Mouse (Mus musculus) embryo, embryonic 11.5 days (tissue): ENCODE data around the gene Lhb.

Experiments
- DNase-seq: peaks from one replicate; pipeline ENCODE4 v3.0.0-alpha.2; 2012; ENCODE audit warnings: low read depth, low spot score

The Lhb gene

DNA sequence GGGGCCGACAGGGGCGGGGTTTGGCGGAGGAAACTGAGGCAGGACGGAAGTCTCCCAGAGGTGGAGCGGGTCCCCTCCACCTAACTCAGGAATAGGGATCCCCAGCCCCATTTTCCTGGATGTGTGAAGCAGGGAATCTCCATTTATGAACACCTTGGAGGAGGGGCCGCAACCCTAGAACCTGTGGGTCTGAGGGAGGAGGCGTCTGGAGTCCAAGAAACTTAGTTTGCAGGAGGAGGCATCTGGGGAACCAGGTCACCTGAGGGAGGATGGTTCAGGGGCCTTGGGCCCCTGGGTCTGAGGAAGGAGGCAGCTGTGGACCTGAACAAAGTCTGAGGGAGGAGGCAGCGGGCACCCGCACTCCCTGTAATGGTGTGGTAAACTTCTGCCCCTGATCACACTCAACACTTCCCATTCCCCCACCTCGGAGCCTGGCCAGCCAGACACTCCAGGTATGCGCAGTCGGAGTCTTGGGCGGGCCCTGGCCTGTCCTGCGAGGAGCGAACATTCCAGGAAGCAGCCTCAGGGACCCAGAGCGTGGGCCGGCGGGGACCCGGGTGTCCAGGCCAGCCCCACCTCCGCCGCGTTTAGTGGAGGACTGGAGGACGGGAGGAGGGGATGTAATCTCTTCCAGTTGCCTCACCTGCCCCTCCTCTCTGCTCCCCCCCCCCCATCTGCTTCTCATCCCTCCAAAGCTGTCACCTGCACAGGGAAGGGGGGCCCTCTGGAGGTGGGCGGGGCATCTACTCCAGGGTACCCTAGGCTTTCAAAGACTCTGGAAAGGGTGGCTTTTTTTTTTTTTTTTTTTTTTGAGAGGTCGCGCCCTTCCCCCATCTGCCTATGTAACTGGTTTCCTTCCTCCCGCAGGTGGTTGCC lies 6.5 kb upstream of the Lhb start:
- DNase-seq, result no peak

- DNase-seq, result no peak
Measured at GRCm38 (mm10) chr7:45414740-45415224, 5.8 kb upstream of the Lhb start.

- no peak for DNase-seq
Measured at GRCm38 (mm10) chr7:45415636-45416035, 5.0 kb upstream of the Lhb start.

GRCm38 (mm10) chr7:45417962-45418492 lies 2.6 kb upstream of the Lhb start:
- DNase-seq, result no peak

- DNase-seq, result no peak
Measured at GRCm38 (mm10) chr7:45419859-45420614, 583 bp upstream of the Lhb start.

- DNase-seq, result no peak
Measured at GRCm38 (mm10) chr7:45421194-45421593, 574 bp downstream of the Lhb start.

GRCm38 (mm10) chr7:45426556-45426955 lies 5.9 kb downstream of the Lhb start:
- no peak for DNase-seq

- no peak for DNase-seq
Measured at GRCm38 (mm10) chr7:45433835-45434202, 13.2 kb downstream of the Lhb start.

- DNase-seq, result peak; percentile 100
Measured at GRCm38 (mm10) chr7:45434203-45435015, 13.8 kb downstream of the Lhb start, which contains the start of gene Gys1. TSS of gene Gys1 (plus strand) at chr7:45434844.

DNA sequence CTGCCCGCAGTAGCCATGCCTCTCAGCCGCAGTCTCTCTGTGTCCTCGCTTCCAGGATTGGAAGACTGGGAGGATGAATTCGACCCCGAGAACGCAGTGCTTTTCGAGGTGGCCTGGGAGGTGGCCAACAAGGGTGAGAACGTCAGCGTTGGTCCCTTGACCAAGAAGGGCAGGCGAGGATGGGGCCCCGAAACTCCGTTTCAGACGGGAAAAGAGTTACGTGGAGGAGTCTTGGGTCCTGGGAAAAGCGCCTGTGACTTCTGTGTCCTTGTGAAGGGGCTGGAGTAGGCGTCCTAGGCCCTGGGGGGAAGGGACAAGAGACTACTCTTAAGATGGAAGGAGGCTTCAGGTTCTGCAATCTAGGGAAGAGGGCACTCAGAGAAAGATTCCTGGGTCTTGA lies 14.4 kb downstream of the Lhb start:
- DNase-seq, result no peak

DNA sequence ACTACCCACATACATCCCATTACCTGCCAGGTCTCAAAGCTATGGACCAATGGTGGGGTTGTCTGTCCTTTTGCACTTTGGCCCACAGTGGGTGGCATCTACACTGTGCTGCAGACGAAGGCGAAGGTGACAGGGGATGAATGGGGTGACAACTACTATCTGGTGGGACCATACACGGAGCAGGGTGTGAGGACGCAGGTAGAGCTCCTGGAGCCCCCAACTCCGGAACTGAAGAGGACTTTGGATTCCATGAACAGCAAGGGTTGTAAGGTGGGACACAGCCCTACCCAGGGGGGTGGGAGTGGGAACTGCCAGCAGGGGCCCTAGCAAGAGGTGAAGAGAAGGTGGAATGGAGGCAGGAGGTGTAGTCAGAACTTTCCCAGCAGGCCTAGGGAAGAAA lies 15.8 kb downstream of the Lhb start:
- DNase-seq, result no peak

- no peak for DNase-seq
Measured at GRCm38 (mm10) chr7:45437046-45437445, 16.4 kb downstream of the Lhb start.

- no peak for DNase-seq
Measured at GRCm38 (mm10) chr7:45437521-45438276, 17.1 kb downstream of the Lhb start, which contains the start of gene Ruvbl2. TSS of gene Ruvbl2 (minus strand) at chr7:45438096.

DNA sequence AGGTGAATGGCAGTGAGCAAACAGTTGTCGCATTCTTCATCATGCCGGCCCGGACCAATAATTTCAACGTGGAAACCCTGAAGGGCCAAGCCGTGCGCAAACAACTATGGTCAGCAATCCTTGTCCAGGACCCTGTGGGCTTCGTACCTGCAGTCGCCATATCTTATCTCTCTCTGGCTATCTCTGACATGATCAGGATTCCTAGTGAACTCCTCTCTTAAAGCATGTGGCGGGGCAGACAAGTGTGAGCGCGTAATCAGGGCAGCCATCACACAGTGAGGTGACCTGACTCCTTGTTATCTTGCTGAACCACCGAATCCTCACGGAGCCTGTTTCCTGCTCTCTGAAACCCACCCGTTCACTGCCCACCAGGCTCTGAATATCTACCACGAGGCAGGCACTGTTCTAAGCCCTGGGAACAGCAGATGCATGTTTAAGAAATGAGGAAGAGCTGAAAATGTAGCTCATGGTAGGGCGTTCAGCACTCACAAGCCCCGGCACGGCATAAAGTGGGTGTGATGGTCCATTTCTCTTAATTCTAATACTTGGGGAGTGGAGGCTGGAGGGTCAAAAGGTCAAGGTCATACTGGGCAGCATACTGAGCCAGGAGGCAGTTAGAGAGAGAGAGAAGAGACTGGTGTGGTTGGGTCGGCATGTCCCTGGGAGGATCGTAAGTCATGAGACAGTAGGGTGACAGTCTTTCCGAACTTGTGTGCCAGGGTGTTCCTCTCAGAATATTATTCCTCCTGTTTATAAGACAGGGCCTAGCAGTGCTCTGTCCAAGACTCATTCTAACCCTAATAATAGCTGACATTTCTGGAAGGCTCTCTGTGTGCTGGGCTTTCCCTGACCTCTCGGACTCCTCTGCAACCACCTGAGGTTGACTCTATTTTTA lies 23.2 kb downstream of the Lhb start:
- no peak for DNase-seq

DNA sequence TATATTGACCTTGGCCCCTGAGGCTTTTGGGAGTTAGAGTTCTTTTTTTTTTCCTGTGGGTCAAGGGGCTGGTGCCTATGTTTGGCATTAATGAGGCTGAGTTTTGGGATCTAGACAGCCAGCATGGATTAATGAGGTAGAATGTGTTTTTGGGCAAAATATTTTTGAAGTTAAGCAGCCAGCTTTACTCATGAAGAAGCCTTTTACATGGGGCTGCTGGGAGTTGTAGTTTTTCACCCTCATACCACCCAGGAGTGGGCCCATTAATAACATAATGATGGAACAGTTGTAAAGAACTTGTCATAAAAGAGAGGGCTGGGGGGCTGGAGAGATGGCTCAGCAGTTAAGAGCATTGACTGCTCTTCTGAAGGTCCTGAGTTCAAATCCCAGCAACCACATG lies 26.0 kb downstream of the Lhb start:
- no peak for DNase-seq

- DNase-seq, result no peak
Measured at GRCm38 (mm10) chr7:45447325-45447990, 26.8 kb downstream of the Lhb start.

DNA sequence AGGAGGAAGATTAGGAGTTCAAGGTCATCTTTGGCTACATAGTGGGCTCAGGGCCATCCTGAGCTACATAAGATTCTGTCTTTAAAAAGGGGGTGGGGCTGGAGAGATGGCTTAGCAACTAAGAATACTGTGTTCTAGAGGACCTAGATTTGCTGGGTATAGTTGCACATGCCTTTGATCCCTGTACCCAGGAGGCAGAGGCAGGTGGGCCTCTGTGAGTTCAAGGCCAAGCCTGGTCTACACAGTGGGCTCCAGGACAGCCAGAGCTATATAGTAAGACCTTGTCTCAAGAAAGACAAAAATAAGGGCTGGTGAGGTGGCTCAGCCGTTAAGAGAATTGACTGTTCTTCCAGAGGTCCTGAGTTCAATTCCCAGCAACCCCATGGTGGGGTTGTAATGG lies 29.4 kb downstream of the Lhb start:
- DNase-seq, result no peak

- DNase-seq, result no peak
Measured at GRCm38 (mm10) chr7:45451344-45451982, 30.8 kb downstream of the Lhb start.

GRCm38 (mm10) chr7:45454971-45455370 lies 34.4 kb downstream of the Lhb start:
- no peak for DNase-seq
